Mouse (Mus musculus): ENCODE results near the gene 1700016K19Rik. TPM values are rescaled to one million over a fixed set of nuclear protein-coding genes. Genes with fewer than 3 reads are reported as not detected.

The 1700016K19Rik gene
- total and polyA plus RNA-seq, 3 experiments, result 0.16 TPM; not detected in 2

GRCm38 (mm10) chr11:76009101-76009500 is 9.4 kb downstream of the 1700016K19Rik start:
- DNase-seq (ENCODE audit: low spot score) (no peak), ATAC-seq (ENCODE audit: extremely low read depth, insufficient number of reproducible peaks, low FRiP score, poor library complexity, severe bottlenecking) (no peak)
- no peaks in the 10 kb centered on the region for H3K9me3 ChIP-seq (replicated peaks)
- no peak overlapping the region for H3K4me3 ChIP-seq (ENCODE audit: low read depth, low read length)
- H3K27me3 ChIP-seq (ENCODE audit: insufficient read depth, low read length), result peaks cover 11% of the 10 kb centered on the region
- H3K36me3 ChIP-seq (replicated peaks), result no peaks in the 10 kb centered on the region
- no peaks in the 10 kb centered on the region for H3K4me1 ChIP-seq (ENCODE audit: insufficient read depth, low read depth, low read length)
- TF ChIP-seq CTCF (IDR thresholded peaks at IDR 0.05; ENCODE audit: low read depth, low read length) (no peak), POLR2AphosphoS5 (IDR thresholded peaks at IDR 0.05; ENCODE audit: insufficient replicate concordance, low read depth, low read length) (no peak), TAL1 (conservative IDR thresholded peaks at IDR 0.05; ENCODE audit: low read depth, low read length) (no peak)

DNA sequence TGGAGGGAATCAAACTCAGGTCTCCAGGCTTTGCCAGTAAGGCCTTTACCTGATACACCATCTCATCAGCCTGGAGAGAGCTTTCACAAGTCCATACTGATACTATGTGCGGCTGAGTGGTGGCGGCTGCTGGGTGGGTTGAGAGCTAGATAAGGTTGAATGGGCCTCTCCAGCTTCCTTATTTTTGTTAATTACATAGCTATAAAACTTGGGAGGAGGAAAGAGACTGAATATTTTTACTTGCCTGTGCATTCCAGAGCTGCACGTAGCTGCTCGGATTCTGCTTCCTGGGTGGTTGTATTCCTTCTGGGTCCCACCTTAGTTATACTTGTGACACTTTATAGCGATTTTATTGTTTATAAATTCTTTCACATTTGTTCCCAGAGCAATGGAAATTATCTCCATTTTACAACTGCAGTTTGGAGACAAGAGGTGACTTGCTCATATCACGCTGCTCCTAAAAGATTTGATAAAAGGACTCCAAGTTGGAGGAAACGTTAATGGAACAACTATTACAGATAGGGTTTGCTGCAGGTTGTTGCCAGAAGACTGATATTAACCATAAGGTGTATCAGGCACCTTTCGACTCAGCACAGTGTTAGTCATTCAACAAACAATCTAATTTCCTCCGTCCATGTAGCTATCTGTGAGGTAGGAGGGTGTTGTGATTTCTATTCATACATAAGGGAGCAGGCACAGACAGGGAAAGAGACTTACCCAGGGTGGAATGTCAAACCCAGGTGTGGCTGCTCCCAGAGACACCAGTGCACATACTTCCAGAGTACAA is 11.3 kb downstream of the 1700016K19Rik start:
- H3K27me3 ChIP-seq (ENCODE audit: insufficient read depth, low read length), result peaks cover 11% of the 10 kb centered on the region
- DNase-seq (ENCODE audit: low spot score) (no peak), ATAC-seq (ENCODE audit: extremely low read depth, insufficient number of reproducible peaks, low FRiP score, poor library complexity, severe bottlenecking) (no peak)
- no peaks in the 10 kb centered on the region for H3K36me3 ChIP-seq (replicated peaks)
- no peaks in the 10 kb centered on the region for H3K9me3 ChIP-seq (replicated peaks)
- H3K4me1 ChIP-seq (ENCODE audit: insufficient read depth, low read depth, low read length), result no peaks in the 10 kb centered on the region
- H3K4me3 ChIP-seq (ENCODE audit: low read depth, low read length), result no peak overlapping the region
- TF ChIP-seq CTCF (IDR thresholded peaks at IDR 0.05; ENCODE audit: low read depth, low read length) (no peak), TAL1 (conservative IDR thresholded peaks at IDR 0.05; ENCODE audit: low read depth, low read length) (no peak), GATA2 (IDR thresholded peaks at IDR 0.05; ENCODE audit: borderline replicate concordance, low read depth, low read length) (no peak), POLR2AphosphoS5 (IDR thresholded peaks at IDR 0.05; ENCODE audit: insufficient replicate concordance, low read depth, low read length) (no peak), GATA1 (IDR thresholded peaks at IDR 0.05; ENCODE audit: borderline replicate concordance, low read length) (no peak)

- no peaks in the 10 kb centered on the region for H3K4me1 ChIP-seq (ENCODE audit: insufficient read depth, low read depth, low read length)
- TF ChIP-seq GATA2 (IDR thresholded peaks at IDR 0.05; ENCODE audit: borderline replicate concordance, low read depth, low read length), result no peak
- no peak for TF ChIP-seq POLR2AphosphoS5 (IDR thresholded peaks at IDR 0.05; ENCODE audit: insufficient replicate concordance, low read depth, low read length)
- no peak for TF ChIP-seq TAL1 (conservative IDR thresholded peaks at IDR 0.05; ENCODE audit: low read depth, low read length)
- TF ChIP-seq CTCF (IDR thresholded peaks at IDR 0.05; ENCODE audit: low read depth, low read length), result no peak
- TF ChIP-seq GATA1 (IDR thresholded peaks at IDR 0.05; ENCODE audit: borderline replicate concordance, low read length), result no peak
- H3K27me3 ChIP-seq (ENCODE audit: insufficient read depth, low read length), result peaks cover 3% of the 10 kb centered on the region; the same call in 1 of the 2 replicates
- ATAC-seq (ENCODE audit: extremely low read depth, insufficient number of reproducible peaks, low FRiP score, poor library complexity, severe bottlenecking) (no peak), DNase-seq (ENCODE audit: low spot score) (no peak)
- no peak overlapping the region for H3K4me3 ChIP-seq (ENCODE audit: low read depth, low read length)
- H3K36me3 ChIP-seq (replicated peaks), result no peaks in the 10 kb centered on the region
- no peaks in the 10 kb centered on the region for H3K9me3 ChIP-seq (replicated peaks)
Observed at GRCm38 (mm10) chr11:76015251-76015650, 15.5 kb downstream of the 1700016K19Rik start.

GRCm38 (mm10) chr11:76015814-76016213 is 16.1 kb downstream of the 1700016K19Rik start:
- DNase-seq (ENCODE audit: low spot score) (no peak), ATAC-seq (ENCODE audit: extremely low read depth, insufficient number of reproducible peaks, low FRiP score, poor library complexity, severe bottlenecking) (no peak)
- H3K4me1 ChIP-seq (ENCODE audit: insufficient read depth, low read depth, low read length), result no peaks in the 10 kb centered on the region
- H3K9me3 ChIP-seq (replicated peaks), result no peaks in the 10 kb centered on the region
- no peaks in the 10 kb centered on the region for H3K36me3 ChIP-seq (replicated peaks)
- peaks cover 6% of the 10 kb centered on the region; the same call in 1 of the 2 replicates for H3K27me3 ChIP-seq (ENCODE audit: insufficient read depth, low read length)
- no peak overlapping the region for H3K4me3 ChIP-seq (ENCODE audit: low read depth, low read length)
- no peak for TF ChIP-seq CTCF (IDR thresholded peaks at IDR 0.05; ENCODE audit: low read depth, low read length)
- TF ChIP-seq POLR2AphosphoS5 (IDR thresholded peaks at IDR 0.05; ENCODE audit: insufficient replicate concordance, low read depth, low read length), result no peak
- TF ChIP-seq GATA2 (IDR thresholded peaks at IDR 0.05; ENCODE audit: borderline replicate concordance, low read depth, low read length), result no peak
- TF ChIP-seq GATA1 (IDR thresholded peaks at IDR 0.05; ENCODE audit: borderline replicate concordance, low read length), result no peak
- no peak for TF ChIP-seq TAL1 (conservative IDR thresholded peaks at IDR 0.05; ENCODE audit: low read depth, low read length)

DNA sequence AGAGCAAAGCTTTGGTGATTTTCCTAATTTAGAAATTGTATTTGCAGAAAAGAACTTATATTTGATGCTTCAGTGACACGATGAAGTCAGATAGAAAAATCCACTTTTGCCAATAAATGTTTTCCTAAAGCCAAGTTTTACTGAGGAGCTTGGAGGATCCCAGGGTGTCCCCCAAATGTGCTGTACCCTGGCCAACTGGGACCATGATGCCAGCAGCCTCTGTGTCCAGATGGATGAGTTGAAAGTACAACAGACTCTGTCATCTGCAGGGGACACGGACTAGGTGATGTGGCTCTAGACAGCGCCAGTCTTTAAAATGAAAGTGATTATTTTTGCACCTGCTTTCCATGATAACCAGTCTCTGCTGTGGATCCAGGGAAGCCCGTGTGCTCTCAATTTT is 20.2 kb downstream of the 1700016K19Rik start:
- no peak for TF ChIP-seq GATA1 (IDR thresholded peaks at IDR 0.05; ENCODE audit: borderline replicate concordance, low read length)
- no peak for TF ChIP-seq GATA2 (IDR thresholded peaks at IDR 0.05; ENCODE audit: borderline replicate concordance, low read depth, low read length)
- TF ChIP-seq POLR2AphosphoS5 (IDR thresholded peaks at IDR 0.05; ENCODE audit: insufficient replicate concordance, low read depth, low read length), result no peak
- no peak for TF ChIP-seq TAL1 (conservative IDR thresholded peaks at IDR 0.05; ENCODE audit: low read depth, low read length)
- no peak for TF ChIP-seq CTCF (IDR thresholded peaks at IDR 0.05; ENCODE audit: low read depth, low read length)
- Histone ChIP-seq H3K9me3 (replicated peaks) (no peaks in the 10 kb centered on the region), H3K4me3 (ENCODE audit: low read depth, low read length) (no peak overlapping the region), H3K4me1 (ENCODE audit: insufficient read depth, low read depth, low read length) (no peaks in the 10 kb centered on the region), H3K27me3 (ENCODE audit: insufficient read depth, low read length) (peaks cover 10% of the 10 kb centered on the region; the same call in 1 of the 2 replicates), H3K36me3 (replicated peaks) (no peaks in the 10 kb centered on the region)
- ATAC-seq (ENCODE audit: extremely low read depth, insufficient number of reproducible peaks, low FRiP score, poor library complexity, severe bottlenecking) (no peak), DNase-seq (ENCODE audit: low spot score) (no peak)

DNA sequence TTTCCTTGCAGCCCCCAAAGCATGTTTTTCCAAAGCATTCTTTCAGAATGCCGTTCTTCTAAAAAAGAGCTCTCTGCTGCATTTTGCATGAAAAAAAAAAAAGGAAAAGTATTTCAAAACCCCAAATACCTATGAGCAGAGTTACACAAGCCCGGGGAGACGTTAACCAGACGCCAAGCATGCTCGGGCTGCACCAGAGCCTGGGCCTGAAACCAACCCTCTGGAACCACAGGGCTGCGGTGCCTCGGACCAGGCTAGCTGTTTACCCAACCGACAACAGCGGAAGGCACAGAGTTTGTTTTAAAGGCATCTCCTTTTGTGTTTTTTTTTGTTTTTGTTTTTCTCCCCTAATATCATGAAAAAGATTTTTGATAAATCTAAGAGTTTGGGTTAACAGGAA is 21.2 kb downstream of the 1700016K19Rik start:
- H3K9me3 ChIP-seq (replicated peaks), result no peaks in the 10 kb centered on the region
- no peak overlapping the region for H3K4me3 ChIP-seq (ENCODE audit: low read depth, low read length)

More for the DNA sequence above, 21.2 kb downstream of the 1700016K19Rik start:
- TF ChIP-seq CTCF (IDR thresholded peaks at IDR 0.05; ENCODE audit: low read depth, low read length), result no peak
- TF ChIP-seq GATA2 (IDR thresholded peaks at IDR 0.05; ENCODE audit: borderline replicate concordance, low read depth, low read length), result no peak
- no peak for TF ChIP-seq GATA1 (IDR thresholded peaks at IDR 0.05; ENCODE audit: borderline replicate concordance, low read length)
- TF ChIP-seq TAL1 (conservative IDR thresholded peaks at IDR 0.05; ENCODE audit: low read depth, low read length), result no peak
- no peak for TF ChIP-seq POLR2AphosphoS5 (IDR thresholded peaks at IDR 0.05; ENCODE audit: insufficient replicate concordance, low read depth, low read length)
- ATAC-seq (ENCODE audit: extremely low read depth, insufficient number of reproducible peaks, low FRiP score, poor library complexity, severe bottlenecking), result no peak
- Histone ChIP-seq H3K27me3 (ENCODE audit: insufficient read depth, low read length) (peaks cover 15% of the 10 kb centered on the region), H3K4me1 (ENCODE audit: insufficient read depth, low read depth, low read length) (no peaks in the 10 kb centered on the region), H3K36me3 (replicated peaks) (no peaks in the 10 kb centered on the region)
- no peak for DNase-seq (ENCODE audit: low spot score)
